Mouse (Mus musculus): ENCODE measurements at regions not wholly inside any gene's neighbourhood (a gene's known extent, or its start where the extent isn't known, plus 50 kb on each side); places are given as distances from the start of the nearest gene placed in this dataset.

- Histone ChIP-seq H3K4me1 (replicated peaks; ENCODE audit: insufficient read depth, low read length) (0 out of 2 replicates have a peak, but pooled peaks cover 3% of the 10 kb centered on the region), H3K36me3 (ENCODE audit: insufficient read depth, low read length) (no peaks in the 10 kb centered on the region), H3K27ac (no peak overlapping the region), H3K9me3 (replicated peaks; ENCODE audit: low read length) (no peaks in the 10 kb centered on the region), H3K4me2 (ENCODE audit: low read length) (no peak overlapping the region), H3K9ac (ENCODE audit: low read depth, low read length) (no peak overlapping the region), H3K4me3 (replicated peaks; ENCODE audit: low read depth, low read length) (no peak overlapping the region), H3K27me3 (ENCODE audit: insufficient read depth, low read length) (no peaks in the 10 kb centered on the region)
- WGBS = 88% methylated on average over 2 of the region's 2 CpGs
- DNase-seq (ENCODE audit: low spot score) (no peak), ATAC-seq (replicated peaks; ENCODE audit: low FRiP score, low read depth) (no peak)
- no peak for TF ChIP-seq CTCF (IDR thresholded peaks at IDR 0.05; ENCODE audit: low read depth)
These were observed 184.0 kb upstream of the Suclg2 start for GRCm38 (mm10) chr6:95902551-95902950.

GRCm38 (mm10) chr6:95904085-95904633 is 185.6 kb upstream of the Suclg2 start:
- no peaks in the 10 kb centered on the region for H3K9me3 ChIP-seq (replicated peaks; ENCODE audit: low read length)
- no peaks in the 10 kb centered on the region for H3K27me3 ChIP-seq (ENCODE audit: insufficient read depth, low read length)
- 0 out of 2 replicates have a peak, but pooled peaks cover 3% of the 10 kb centered on the region for H3K4me1 ChIP-seq (replicated peaks; ENCODE audit: insufficient read depth, low read length)
- DNase-seq (ENCODE audit: low spot score) (no peak), ATAC-seq (replicated peaks; ENCODE audit: low FRiP score, low read depth) (no peak)
- H3K4me2 ChIP-seq (ENCODE audit: low read length) = no peak overlapping the region
- no peak overlapping the region for H3K27ac ChIP-seq
- no peak overlapping the region for H3K9ac ChIP-seq (ENCODE audit: low read depth, low read length)
- TF ChIP-seq CTCF (IDR thresholded peaks at IDR 0.05; ENCODE audit: low read depth) = no peak
- H3K36me3 ChIP-seq (ENCODE audit: insufficient read depth, low read length) = no peaks in the 10 kb centered on the region
- no peak overlapping the region for H3K4me3 ChIP-seq (replicated peaks; ENCODE audit: low read depth, low read length)
- 60% methylated on average over 10 of the region's 10 CpGs for WGBS

- 85% methylated on average over 8 of the region's 8 CpGs for WGBS
- no peak overlapping the region for H3K4me2 ChIP-seq (ENCODE audit: low read length)
- H3K27me3 ChIP-seq (ENCODE audit: insufficient read depth, low read length) = no peaks in the 10 kb centered on the region
- no peak for TF ChIP-seq CTCF (IDR thresholded peaks at IDR 0.05; ENCODE audit: low read depth)
- no peaks in the 10 kb centered on the region for H3K9me3 ChIP-seq (replicated peaks; ENCODE audit: low read length)
- H3K9ac ChIP-seq (ENCODE audit: low read depth, low read length) = no peak overlapping the region
- ATAC-seq (replicated peaks; ENCODE audit: low FRiP score, low read depth) = no peak
- H3K36me3 ChIP-seq (ENCODE audit: insufficient read depth, low read length) = no peaks in the 10 kb centered on the region
- H3K4me3 ChIP-seq (replicated peaks; ENCODE audit: low read depth, low read length) = no peak overlapping the region
- H3K27ac ChIP-seq = no peak overlapping the region
- H3K4me1 ChIP-seq (replicated peaks; ENCODE audit: insufficient read depth, low read length) = 0 out of 2 replicates have a peak, but pooled peaks cover 3% of the 10 kb centered on the region
- no peak for DNase-seq (ENCODE audit: low spot score)
These were observed 186.5 kb upstream of the Suclg2 start for GRCm38 (mm10) chr6:95905057-95905456.

- Histone ChIP-seq H3K9me3 (replicated peaks; ENCODE audit: low read length) (no peaks in the 10 kb centered on the region), H3K4me1 (replicated peaks; ENCODE audit: insufficient read depth, low read length) (no peaks in the 10 kb centered on the region; the same call in 1 of the 2 replicates), H3K4me3 (replicated peaks; ENCODE audit: low read depth, low read length) (no peak overlapping the region), H3K27me3 (ENCODE audit: insufficient read depth, low read length) (no peaks in the 10 kb centered on the region), H3K4me2 (ENCODE audit: low read length) (no peak overlapping the region), H3K27ac (no peak overlapping the region), H3K9ac (ENCODE audit: low read depth, low read length) (no peak overlapping the region), H3K36me3 (ENCODE audit: insufficient read depth, low read length) (no peaks in the 10 kb centered on the region)
- 43% methylated on average over 3 of the region's 3 CpGs for WGBS
- ATAC-seq (replicated peaks; ENCODE audit: low FRiP score, low read depth) = no peak
- no peak for TF ChIP-seq CTCF (IDR thresholded peaks at IDR 0.05; ENCODE audit: low read depth)
- no peak for DNase-seq (ENCODE audit: low spot score)
These were observed 191.2 kb upstream of the Fam19a1 start for GRCm38 (mm10) chr6:95921737-95922136.

GRCm38 (mm10) chr6:95934561-95934960 is 178.4 kb upstream of the Fam19a1 start:
- H3K9me3 ChIP-seq (replicated peaks; ENCODE audit: low read length) = no peaks in the 10 kb centered on the region
- DNase-seq (ENCODE audit: low spot score) (no peak), ATAC-seq (replicated peaks; ENCODE audit: low FRiP score, low read depth) (no peak)
- H3K27me3 ChIP-seq (ENCODE audit: insufficient read depth, low read length) = no peaks in the 10 kb centered on the region
- no peak overlapping the region for H3K4me3 ChIP-seq (replicated peaks; ENCODE audit: low read depth, low read length)
- no peak overlapping the region for H3K27ac ChIP-seq
- 46% methylated on average over 1 of the region's 1 CpGs for WGBS
- no peaks in the 10 kb centered on the region for H3K4me1 ChIP-seq (replicated peaks; ENCODE audit: insufficient read depth, low read length)
- no peaks in the 10 kb centered on the region for H3K36me3 ChIP-seq (ENCODE audit: insufficient read depth, low read length)
- no peak overlapping the region for H3K9ac ChIP-seq (ENCODE audit: low read depth, low read length)
- TF ChIP-seq CTCF (IDR thresholded peaks at IDR 0.05; ENCODE audit: low read depth) = no peak
- no peak overlapping the region for H3K4me2 ChIP-seq (ENCODE audit: low read length)

- no peak for ATAC-seq (replicated peaks; ENCODE audit: low FRiP score, low read depth)
- H3K9me3 ChIP-seq (replicated peaks; ENCODE audit: low read length) = no peaks in the 10 kb centered on the region
- no peaks in the 10 kb centered on the region for H3K36me3 ChIP-seq (ENCODE audit: insufficient read depth, low read length)
- H3K27ac ChIP-seq = no peak overlapping the region
- TF ChIP-seq CTCF (IDR thresholded peaks at IDR 0.05; ENCODE audit: low read depth) = no peak
- 55% methylated on average over 2 of the region's 2 CpGs for WGBS
- no peak for DNase-seq (ENCODE audit: low spot score)
- H3K4me2 ChIP-seq (ENCODE audit: low read length) = no peak overlapping the region
- H3K4me3 ChIP-seq (replicated peaks; ENCODE audit: low read depth, low read length) = no peak overlapping the region
- H3K27me3 ChIP-seq (ENCODE audit: insufficient read depth, low read length) = no peaks in the 10 kb centered on the region
- no peaks in the 10 kb centered on the region for H3K4me1 ChIP-seq (replicated peaks; ENCODE audit: insufficient read depth, low read length)
- no peak overlapping the region for H3K9ac ChIP-seq (ENCODE audit: low read depth, low read length)
These were observed 176.4 kb upstream of the Fam19a1 start for GRCm38 (mm10) chr6:95936504-95936903.

- 45% methylated on average over 4 of the region's 4 CpGs for WGBS
- H3K9ac ChIP-seq (ENCODE audit: low read depth, low read length) = no peak overlapping the region
These were observed 173.9 kb upstream of the Fam19a1 start for GRCm38 (mm10) chr6:95939052-95939451.

More at GRCm38 (mm10) chr6:95939052-95939451, 173.9 kb upstream of the Fam19a1 start:
- no peak overlapping the region for H3K4me2 ChIP-seq (ENCODE audit: low read length)
- H3K36me3 ChIP-seq (ENCODE audit: insufficient read depth, low read length) = no peaks in the 10 kb centered on the region
- no peak overlapping the region for H3K4me3 ChIP-seq (replicated peaks; ENCODE audit: low read depth, low read length)
- no peak for ATAC-seq (replicated peaks; ENCODE audit: low FRiP score, low read depth)
- TF ChIP-seq CTCF (IDR thresholded peaks at IDR 0.05; ENCODE audit: low read depth) = no peak
- no peaks in the 10 kb centered on the region for H3K9me3 ChIP-seq (replicated peaks; ENCODE audit: low read length)
- no peaks in the 10 kb centered on the region for H3K27me3 ChIP-seq (ENCODE audit: insufficient read depth, low read length)
- DNase-seq (ENCODE audit: low spot score) = peak; percentile 38
- no peak overlapping the region for H3K27ac ChIP-seq
- no peaks in the 10 kb centered on the region for H3K4me1 ChIP-seq (replicated peaks; ENCODE audit: insufficient read depth, low read length)
